Mouse (Mus musculus): Measurements from ENCODE around the gene Rai1. TPM values are rescaled to one million over a fixed set of nuclear protein-coding genes. Genes with fewer than 3 reads are reported as not detected.

Gene Rai1
- polyA plus RNA-seq (2017; shearing (Covaris generic)): 9.9 TPM

DNA sequence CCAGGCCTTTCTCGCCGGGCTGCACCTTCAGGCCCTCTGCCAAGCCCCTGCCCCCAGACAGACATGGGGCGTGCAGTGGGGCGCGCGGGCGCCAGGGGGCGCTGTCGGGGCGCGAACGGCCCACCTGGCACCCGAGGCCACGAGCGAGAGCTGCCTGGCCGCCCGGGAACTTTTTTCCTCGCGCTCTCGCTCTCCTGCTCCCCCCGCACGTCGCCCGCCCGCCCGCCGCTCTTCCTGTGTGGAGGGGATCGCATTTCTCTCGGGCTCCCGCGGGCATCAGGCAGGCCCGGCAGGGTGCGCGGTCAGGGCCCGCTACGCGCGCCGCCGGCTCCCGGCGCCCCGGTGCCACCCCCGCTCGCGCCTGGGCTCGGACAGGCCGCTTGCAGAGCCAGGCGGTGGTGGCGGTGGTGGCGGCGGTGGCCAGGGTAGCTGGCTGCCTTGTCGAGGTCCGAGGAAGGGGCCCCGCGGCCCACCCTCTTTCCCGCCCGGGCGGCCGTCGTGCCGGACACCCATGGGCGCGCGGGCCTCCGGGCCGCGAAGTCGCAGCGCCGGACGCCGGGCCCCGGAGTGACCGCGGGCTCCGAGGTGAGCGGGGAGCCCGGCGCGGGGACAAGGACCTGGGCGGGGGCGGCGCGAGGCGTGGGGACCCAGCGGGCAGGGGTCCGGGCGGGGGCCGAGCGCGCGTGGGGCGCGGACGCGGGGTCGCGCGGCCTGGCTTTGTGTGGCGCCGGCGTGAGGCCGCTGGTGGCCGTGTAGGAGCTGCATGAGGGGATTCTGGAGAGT lies at the start of gene Rai1:
TSS of gene Rai1 (plus strand) at position 204 of the 783 bp plus-strand sequence.

DNA sequence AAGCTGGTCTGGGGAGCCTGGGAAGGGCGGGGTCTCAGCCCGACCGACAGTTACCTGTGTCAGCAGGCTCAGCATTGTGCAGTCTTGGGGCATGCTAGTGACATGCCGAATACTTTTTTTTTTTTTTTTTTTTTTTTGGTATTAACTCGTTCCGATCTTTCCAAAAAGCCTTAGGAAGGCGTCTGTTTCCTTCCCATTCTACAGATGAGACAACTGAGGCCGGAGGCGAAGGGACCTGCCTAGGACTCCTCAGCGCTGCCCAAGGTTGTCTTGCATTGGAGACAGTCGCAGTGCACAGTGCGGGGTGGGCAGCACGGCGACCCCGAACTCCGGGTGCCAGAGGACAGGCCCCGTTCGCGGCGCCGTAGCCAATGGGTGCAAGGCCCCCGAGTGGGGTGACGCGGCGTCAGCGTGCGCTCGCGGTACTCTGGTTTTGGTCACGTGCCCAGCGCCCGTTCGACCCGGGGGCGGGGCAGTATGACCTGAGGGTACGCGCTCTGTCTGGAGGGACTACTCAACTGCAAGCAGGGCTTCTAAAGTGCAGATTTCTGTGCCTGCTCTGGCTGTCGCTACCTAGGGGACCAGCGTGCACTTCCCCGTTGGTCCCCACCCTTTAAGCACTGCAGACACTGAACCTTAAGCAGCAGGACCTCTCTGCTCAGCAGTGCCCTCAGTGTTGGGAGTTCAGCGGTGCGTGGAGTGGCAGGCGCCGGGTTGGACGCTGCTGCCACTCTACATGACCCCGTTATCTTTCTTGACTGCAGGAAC lies 117.8 kb downstream of the Rai1 start, which contains the start of gene Srebf1:
TSS of gene Srebf1 (minus strand) at position 113 of the 768 bp plus-strand sequence.

Other genes with a start within 250 kb of the Rai1 start
- 7.4 TPM for gene Med9, start 156.8 kb upstream of the Rai1 start, polyA plus RNA-seq (2017; shearing (Covaris generic))
- gene Rasd1, start 140.1 kb upstream of the Rai1 start, polyA plus RNA-seq (2017; shearing (Covaris generic)): not detected
- gene Pemt, start 58.5 kb upstream of the Rai1 start, polyA plus RNA-seq (2017; shearing (Covaris generic)): 2.8 TPM
- gene Srebf1, start 117.6 kb downstream of the Rai1 start, polyA plus RNA-seq (2017; shearing (Covaris generic)): 67.7 TPM
- gene Tom1l2, start 247.9 kb downstream of the Rai1 start, polyA plus RNA-seq (2017; shearing (Covaris generic)): 70.4 TPM
- 0.68 TPM for gene Drc3, start 248.3 kb downstream of the Rai1 start, polyA plus RNA-seq (2017; shearing (Covaris generic))